Comparison of ENCODE assay signal across 13 mouse cellular contexts in genomic region chr17:78430374-78430773, GRCm38 (mm10). TPM values are rescaled to one million over a fixed set of nuclear protein-coding genes. Genes with fewer than 3 reads are reported as not detected.
DNase-seq lines count a peak whose midpoint lies in the region; ATAC-seq and TF ChIP-seq lines count a peak whose summit lies in the region.
"Had no signal": no experiment of that assay in that cellular context is flagged by ENCODE, and none has a peak within 500 bp of the region (broad histone marks: within the 10 kb centered on the region; RNA-seq: fewer than 3 reads in every experiment).

No protein-coding gene starts in this region.

- no peak overlapping the region for H3K4me2 ChIP-seq in lung, embryonic 14.5 days
- no peak overlapping the region for H3K4me2 ChIP-seq in forebrain, embryonic 11.5 days (ENCODE audit: low read depth, low read length, severe bottlenecking)

- no peak overlapping the region for H3K27ac ChIP-seq in cerebellum, adult 2 months (ENCODE audit: insufficient read depth, low read length)
- no peak overlapping the region for H3K27ac ChIP-seq in lung, embryonic 14.5 days (ENCODE audit: low read depth)
- no peak overlapping the region for H3K27ac ChIP-seq in bone marrow, adult 2 months (ENCODE audit: control insufficient read depth, insufficient read depth, low read depth, low read length, poor library complexity)
- no peak overlapping the region for H3K27ac ChIP-seq in forebrain, embryonic 11.5 days (ENCODE audit: low read depth, low read length)

- H3K9me3 ChIP-seq in lung, embryonic 14.5 days (ENCODE audit: low read depth, low read length) = no peaks in the 10 kb centered on the region
- no peaks in the 10 kb centered on the region for H3K9me3 ChIP-seq in forebrain, embryonic 11.5 days (ENCODE audit: control insufficient read depth, low read length)

- no peaks in the 10 kb centered on the region for H3K27me3 ChIP-seq in cerebellum, adult 2 months (ENCODE audit: control insufficient read depth, insufficient read depth, low read length)
- H3K27me3 ChIP-seq in lung, embryonic 14.5 days (ENCODE audit: insufficient read depth, low read length) = no peaks in the 10 kb centered on the region
- H3K27me3 ChIP-seq in forebrain, embryonic 11.5 days (ENCODE audit: control insufficient read depth, insufficient read depth, low read length) = no peaks in the 10 kb centered on the region
- H3K27me3 ChIP-seq: megakaryocyte, embryonic 14.5 days had no signal

- H3K9ac ChIP-seq in lung, embryonic 14.5 days = no peak overlapping the region
- no peak overlapping the region for H3K9ac ChIP-seq in forebrain, embryonic 11.5 days (ENCODE audit: low read length)

- DNase-seq in cerebellum, adult 2 months = no peak
- no peak for DNase-seq in cerebellum, adult 18-20 months
- peak; percentile 18 for DNase-seq in lung, embryonic 14.5 days
- DNase-seq in lung, adult 18-20 months = no peak
- DNase-seq in thymus, postnatal 0 days (ENCODE audit: low spot score) = peak; percentile 47
- DNase-seq in right cerebral cortex, adult 2 months (ENCODE audit: low spot score in 2 of 2) = no peak
- DNase-seq in forebrain, embryonic 11.5 days (ENCODE audit: low spot score) = no peak
- DNase-seq: adrenal gland, postnatal 14 days; cerebellum, postnatal 25 days; heart, adult 18-20 months; kidney, adult 18-20 months had no signal

- WGBS in cerebellum, adult 2 months = 80% methylated on average over 8 of the region's 8 CpGs
- 64% methylated on average over 8 of the region's 8 CpGs for WGBS in lung, embryonic 14.5 days
- WGBS in bone marrow, adult 2 months = 51% methylated on average over 8 of the region's 8 CpGs
- WGBS in forebrain, embryonic 11.5 days = 73% methylated on average over 8 of the region's 8 CpGs

- ATAC-seq in lung, embryonic 14.5 days (ENCODE audit: insufficient read depth) = no peak
- ATAC-seq in forebrain, embryonic 11.5 days (replicated peaks; ENCODE audit: low FRiP score) = no peak

- H3K36me3 ChIP-seq in lung, embryonic 14.5 days (ENCODE audit: insufficient read depth) = no peaks in the 10 kb centered on the region
- no peaks in the 10 kb centered on the region for H3K36me3 ChIP-seq in forebrain, embryonic 11.5 days (ENCODE audit: control insufficient read depth, insufficient read depth, low read length)

- H3K4me1 ChIP-seq in cerebellum, adult 2 months (ENCODE audit: control insufficient read depth, insufficient read depth, low read length) = no peaks in the 10 kb centered on the region
- no peaks in the 10 kb centered on the region for H3K4me1 ChIP-seq in lung, embryonic 14.5 days (ENCODE audit: insufficient read depth)
- no peaks in the 10 kb centered on the region for H3K4me1 ChIP-seq in bone marrow, adult 2 months (ENCODE audit: control insufficient read depth, insufficient read depth, low read length)
- H3K4me1 ChIP-seq in forebrain, embryonic 11.5 days (replicated peaks; ENCODE audit: control insufficient read depth, insufficient read depth, low read length) = no peaks in the 10 kb centered on the region

- TF ChIP-seq CTCF in cerebellum, adult 2 months (IDR thresholded peaks at IDR 0.05; ENCODE audit: borderline replicate concordance, insufficient read depth, low read depth, low read length) = peak; percentile 22; the same call in 1 of the 2 replicates
- peak; percentile 43 for TF ChIP-seq CTCF in lung, embryonic 14.5 days (IDR thresholded peaks at IDR 0.05; ENCODE audit: low read depth)
- peak; percentile 44; the same call in 1 of the 2 replicates for TF ChIP-seq CTCF in bone marrow, adult 2 months (IDR thresholded peaks at IDR 0.05; ENCODE audit: control insufficient read depth, insufficient read depth, low read length)

- H3K4me3 ChIP-seq in cerebellum, adult 2 months (replicated peaks; ENCODE audit: insufficient read depth, low read depth, low read length) = no peak overlapping the region
- no peak overlapping the region for H3K4me3 ChIP-seq in lung, embryonic 14.5 days (ENCODE audit: low read depth, low read length)
- H3K4me3 ChIP-seq in bone marrow, adult 2 months (replicated peaks; ENCODE audit: control insufficient read depth, low read depth, low read length) = no peak overlapping the region
- H3K4me3 ChIP-seq in forebrain, embryonic 11.5 days (ENCODE audit: low read depth, low read length) = no peak overlapping the region
- H3K4me3 ChIP-seq: megakaryocyte, embryonic 14.5 days had no signal

- no peak for TF ChIP-seq POLR2A in cerebellum, adult 2 months (IDR thresholded peaks at IDR 0.05; ENCODE audit: borderline replicate concordance, insufficient read depth, low read length)
- TF ChIP-seq POLR2A in bone marrow, adult 2 months (IDR thresholded peaks at IDR 0.05; ENCODE audit: borderline replicate concordance, control insufficient read depth, low read depth, low read length) = no peak

RNA-seq across cellular contexts. Expression of gene Fez2, which starts 12.4 kb away (rescaled TPM):
- polyA plus RNA-seq in cerebellum, adult 2 months (2012; rRNA removed) = 90.4 and 91.6 TPM in 2 replicates
- polyA plus RNA-seq in lung, embryonic 14.5 days (2014; fragmentation: Nextera tagmentation; extraction: Ambion mirVana) = 43.5 and 45.0 TPM in 2 replicates
- 7.7 and 14.9 TPM in 2 replicates for polyA plus RNA-seq in bone marrow, adult 2 months (2011; ENCODE audit: insufficient read depth, insufficient read length, low replicate concordance, missing spikeins)
- polyA plus RNA-seq in thymus, postnatal 0 days (2015; fragmentation: Nextera tagmentation; extraction: Ambion mirVana) = 21.2 and 21.3 TPM in 2 replicates
- 35.7 and 39.4 TPM in 2 replicates for polyA plus RNA-seq in forebrain, embryonic 11.5 days (2014; fragmentation: Nextera tagmentation; extraction: Ambion mirVana)

Comparison
In these comparisons a context has a peak if more than half of its experiments do, and no peak if none do; other contexts are left out.
1. DNase-seq: peak in lung, embryonic 14.5 days (single experiment) and thymus, postnatal 0 days (single experiment); none in cerebellum, adult 2 months (0 of 2), cerebellum, adult 18-20 months (0 of 2), lung, adult 18-20 months (0 of 2), right cerebral cortex, adult 2 months (0 of 2) and forebrain, embryonic 11.5 days (single experiment).
2. Peak in every context shown above with its lines, with median percentiles within 50 percentile points of each other: CTCF ChIP-seq.